Mouse (Mus musculus) frontal cortex, adult (tissue): Measurements from ENCODE around the gene Galnt18.

Source experiments
- ATAC-seq: cut with Nextera tagmentation; 2 replicates; pipeline ENCODE4 v1.9.2; 2017; ENCODE audit warnings: mild to moderate bottlenecking, moderate library complexity, mixed read lengths; ENCODE audit not compliant: low TSS enrichment

Galnt18 gene

GRCm38 (mm10) chr7:111486811-111487333, 292.9 kb downstream of the Galnt18 start:
- peak; percentile 41; the same call in 1 of the 2 replicates for ATAC-seq

GRCm38 (mm10) chr7:111483896-111484295, 295.9 kb downstream of the Galnt18 start:
- ATAC-seq: no peak

DNA sequence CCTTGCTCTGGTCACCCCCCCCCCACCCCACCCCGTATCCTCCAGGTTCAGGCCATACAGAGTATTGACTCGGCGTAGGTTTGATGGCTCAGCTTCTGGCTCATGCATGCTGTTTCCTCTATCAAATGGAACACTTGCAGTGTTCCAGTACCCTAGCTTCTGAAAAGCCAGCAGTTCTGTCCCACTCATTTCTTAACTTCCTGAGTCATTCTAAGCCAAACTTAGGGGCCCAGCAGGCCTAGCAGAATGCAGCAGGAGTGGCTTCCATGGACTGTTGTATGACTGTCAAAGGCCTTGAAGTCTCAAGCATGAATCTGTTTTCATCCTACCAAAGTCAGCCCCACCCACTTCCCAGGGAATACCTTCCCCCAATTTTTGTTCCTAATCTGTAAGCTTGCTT, 296.5 kb downstream of the Galnt18 start:
- no peak for ATAC-seq

- no peak for ATAC-seq
Measured at GRCm38 (mm10) chr7:111467715-111468114, 312.1 kb downstream of the Galnt18 start.

GRCm38 (mm10) chr7:111466720-111467119, 313.1 kb downstream of the Galnt18 start:
- ATAC-seq: no peak

GRCm38 (mm10) chr7:111466121-111466520, 313.7 kb downstream of the Galnt18 start:
- ATAC-seq: no peak

DNA sequence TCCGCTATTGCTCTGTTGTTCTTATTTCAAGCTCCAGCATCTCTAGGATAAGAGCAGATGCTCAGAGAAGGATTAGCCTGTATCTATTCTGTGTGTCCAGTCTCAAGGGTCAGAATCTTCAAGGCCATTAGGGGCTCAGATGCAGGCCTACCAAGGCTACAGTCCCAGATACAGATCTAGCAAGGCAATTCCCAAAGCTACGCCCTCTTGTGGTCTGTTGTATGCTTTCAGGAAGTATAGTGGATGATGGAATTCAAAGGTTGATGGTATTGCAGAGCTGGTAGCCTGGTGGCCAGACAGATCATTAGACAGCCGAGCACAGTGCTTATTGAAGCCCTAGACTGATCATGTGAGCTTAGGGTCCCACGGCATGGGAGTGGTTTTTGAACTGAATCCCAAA, 320.1 kb downstream of the Galnt18 start:
- ATAC-seq: no peak

DNA sequence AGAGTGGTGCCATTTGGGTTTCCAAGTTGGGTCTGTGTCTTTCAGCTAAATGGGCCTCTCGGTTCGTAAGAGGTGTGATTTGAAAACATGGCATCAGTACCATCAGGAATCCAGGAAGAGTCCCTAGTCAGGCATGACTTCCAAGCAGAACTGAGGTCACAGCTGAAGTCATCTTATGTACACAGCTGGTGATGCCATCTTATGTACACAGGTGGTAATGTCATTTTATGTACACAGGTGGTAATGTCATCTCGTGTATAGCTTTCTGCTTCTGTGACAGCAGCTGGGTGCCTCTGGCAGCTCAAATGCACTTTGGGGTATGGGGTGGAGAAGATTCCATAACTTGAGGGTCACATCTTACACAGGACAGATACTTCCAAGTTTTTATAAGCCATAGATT, 323.8 kb downstream of the Galnt18 start:
- no peak for ATAC-seq

DNA sequence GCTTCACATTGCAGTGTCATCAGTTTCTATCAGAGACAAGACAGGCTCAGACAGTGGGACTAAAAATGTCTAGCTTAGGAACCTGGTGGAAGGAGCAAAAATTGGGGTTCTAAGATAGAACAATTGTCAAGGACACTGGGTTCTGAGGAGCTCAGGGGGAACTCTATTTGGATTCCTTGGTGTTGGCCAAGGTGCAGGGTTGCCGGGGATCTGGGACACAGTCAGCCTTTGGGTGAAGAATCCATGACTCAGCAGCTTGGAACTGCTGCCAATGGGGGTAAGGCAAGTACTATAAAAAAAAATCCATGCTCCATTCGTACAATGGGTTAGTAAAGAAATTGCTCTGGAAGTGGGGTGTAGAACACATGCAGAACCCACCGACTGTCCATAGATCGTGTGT, 324.2 kb downstream of the Galnt18 start:
- peak; percentile 50 for ATAC-seq

GRCm38 (mm10) chr7:111452000-111452399, 327.8 kb downstream of the Galnt18 start:
- no peak for ATAC-seq

DNA sequence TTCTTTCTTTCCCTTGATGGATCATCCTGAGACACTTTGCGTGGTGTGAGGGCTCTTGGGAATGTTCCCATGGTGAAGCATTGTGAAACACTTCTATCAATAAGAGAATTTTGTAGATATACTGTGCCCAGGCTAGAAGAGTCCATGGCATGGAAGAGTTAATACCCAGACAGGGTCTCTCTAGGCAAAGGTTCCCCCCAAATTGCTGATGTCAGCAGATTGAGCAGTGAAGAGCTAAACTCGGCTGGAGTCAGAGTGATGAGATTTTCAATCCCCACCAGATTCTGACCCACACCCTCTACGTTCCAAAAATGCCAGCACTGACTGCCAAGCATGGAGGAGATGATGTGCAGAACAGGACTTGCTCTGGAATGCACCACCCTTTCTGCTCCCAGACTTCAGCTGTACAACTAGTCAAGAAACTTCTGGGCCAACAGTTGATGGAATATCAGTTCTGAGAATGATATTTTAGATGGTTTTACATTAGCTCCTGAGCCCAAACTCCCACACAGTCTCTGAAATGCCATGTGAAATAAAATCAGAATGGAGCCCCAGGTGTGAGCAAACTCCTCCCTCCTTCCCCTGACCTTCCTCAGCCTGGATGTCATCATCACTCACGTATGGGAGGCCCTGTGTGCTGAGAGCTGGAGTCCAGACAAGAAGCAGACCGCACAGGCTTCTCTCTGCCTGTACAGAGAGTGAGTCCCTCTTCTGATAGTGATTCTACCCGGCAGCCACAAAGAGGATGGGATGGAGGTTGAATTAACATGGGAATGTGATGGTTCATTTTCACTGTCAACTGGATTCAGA, 329.3 kb downstream of the Galnt18 start:
- ATAC-seq: no peak

DNA sequence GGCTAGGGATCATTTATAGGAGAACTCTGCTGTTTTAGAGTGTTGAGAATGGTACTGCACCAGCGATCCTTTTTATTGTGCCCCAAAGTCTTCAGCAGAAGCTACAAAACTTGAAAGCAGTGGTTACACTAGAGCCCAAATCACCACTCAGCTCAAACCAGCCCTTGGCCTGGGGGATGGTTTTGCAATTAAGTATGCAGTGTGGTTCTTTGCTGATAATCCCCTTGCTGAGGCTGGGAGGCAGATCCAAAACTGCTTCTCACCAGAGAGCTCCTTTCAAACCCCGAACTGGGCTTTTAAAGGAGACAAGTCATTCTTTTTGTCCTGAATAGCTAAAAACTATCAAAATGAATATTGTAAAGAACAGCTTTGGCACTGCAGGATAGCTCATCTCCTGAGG, 346.6 kb downstream of the Galnt18 start:
- ATAC-seq: no peak

DNA sequence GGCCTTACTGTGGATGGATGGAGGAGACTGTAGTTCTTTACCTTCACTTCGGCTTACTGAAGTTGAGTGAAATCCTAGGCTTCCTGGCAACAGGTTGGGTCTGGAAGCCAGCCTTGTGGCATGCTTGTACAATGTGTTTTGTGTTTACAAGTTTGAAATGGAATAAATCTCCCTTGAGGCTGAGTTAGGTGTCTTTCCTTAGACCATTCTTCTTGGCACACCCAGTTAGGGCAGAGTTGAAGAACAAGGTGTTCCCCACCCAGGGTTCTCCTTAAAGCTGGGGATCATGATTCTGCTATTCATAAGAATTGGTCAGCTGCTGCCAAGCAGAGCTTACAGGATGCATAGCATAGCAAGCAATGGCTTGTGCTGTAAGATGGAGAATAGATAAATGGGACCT, 352.4 kb downstream of the Galnt18 start:
- ATAC-seq: no peak
